Mouse (Mus musculus) hindbrain, embryonic 12.5 days (tissue): ENCODE measurements around the gene Shmt2. TPM values are rescaled to one million over a fixed set of nuclear protein-coding genes. Genes with fewer than 3 reads are reported as not detected.
A peak's percentile ranks its signal among the peaks of the same experiment; 100 is the strongest.

Source experiments
- ATAC-seq: fragments of 200-750 bp; cut with Nextera tagmentation; 2 replicates; pipeline ENCODE4 v1.8.0; 2017; ENCODE audit warnings: moderate TSS enrichment; ENCODE audit not compliant: low FRiP score
- H3K27ac ChIP-seq: fragments of 300-500 bp; sonication (generic); 2 replicates; pipeline ENCODE4 v1.5.1; 2016; ENCODE audit warnings: mild to moderate bottlenecking
- H3K27me3 ChIP-seq: fragments of 300-500 bp; sonication (generic); 2 replicates; pipeline ENCODE4 v1.6.1; 2016; ENCODE audit warnings: mild to moderate bottlenecking
- H3K36me3 ChIP-seq: fragments of 300-500 bp; sonication (generic); 2 replicates; pipeline ENCODE4 v1.6.1; 2016; ENCODE audit warnings: mild to moderate bottlenecking
- H3K4me1 ChIP-seq: fragments of 300-500 bp; sonication (generic); 2 replicates; pipeline ENCODE4 v1.6.1; 2016
- H3K4me2 ChIP-seq: fragments of 300-500 bp; sonication (generic); replicated peaks from 2 replicates; pipeline ENCODE4 v1.6.1; 2016; ENCODE audit warnings: mild to moderate bottlenecking
- H3K4me3 ChIP-seq: fragments of 300-500 bp; sonication (generic); 2 replicates; pipeline ENCODE4 v1.5.1; 2016; ENCODE audit warnings: mild to moderate bottlenecking
- H3K9ac ChIP-seq: fragments of 300-500 bp; sonication (generic); 2 replicates; pipeline ENCODE4 v1.6.1; 2016; ENCODE audit warnings: mild to moderate bottlenecking, moderate library complexity
- H3K9me3 ChIP-seq: fragments of 300-500 bp; sonication (generic); replicated peaks from 2 replicates; pipeline ENCODE4 v1.6.1; 2016; ENCODE audit warnings: mild to moderate bottlenecking
- WGBS: fragments of 180-500 bp; shearing (Covaris S2); methylation state at CpG from one replicate; pipeline ENCODE4 v1.1.7; 2016; 5-methylcytosine and 5-hydroxymethylcytosine counted together
- polyA plus RNA-seq: library from polyadenylated mRNA; unstranded; fragments of >200 nt; fragmentation: Nextera tagmentation; extraction: Ambion mirVana; gene quantifications from 2 replicates; pipeline ENCODE4 v1.2.1, GENCODE M21; 2016

The Shmt2 gene
- polyA plus RNA-seq, 1 experiment from 2014 or later: 67.1 TPM

DNA sequence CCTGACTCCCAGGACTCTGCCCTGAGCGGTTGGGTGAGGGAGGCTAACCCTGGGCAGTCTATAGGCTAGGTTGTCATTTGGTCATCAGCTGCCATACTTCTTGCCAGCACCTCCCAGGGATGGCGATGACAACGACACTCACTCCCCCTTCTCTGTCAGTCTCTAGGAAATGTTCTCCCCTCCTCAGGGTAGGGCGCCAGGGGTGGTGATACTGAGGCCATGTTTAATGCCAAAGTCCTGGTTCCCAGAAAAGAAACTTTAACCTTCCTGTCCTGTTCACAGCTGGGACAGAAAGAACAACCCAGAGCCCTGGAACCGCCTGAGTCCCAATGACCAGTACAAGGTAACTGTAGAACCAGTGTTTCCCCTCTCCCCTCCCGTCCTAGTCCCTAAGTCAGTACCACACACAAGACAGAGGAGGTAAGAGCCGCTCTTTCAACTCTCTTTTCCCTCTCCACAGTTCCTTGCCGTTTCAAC is 6.2 kb downstream of the Shmt2 start:
- no peak for ATAC-seq
- Histone ChIP-seq H3K4me3 (no peak overlapping the region), H3K9me3 (no peaks in the 10 kb centered on the region), H3K4me1 (peaks cover 76% of the 10 kb centered on the region), H3K4me2 (peak overlapping the region; percentile 40), H3K36me3 (peaks cover 18% of the 10 kb centered on the region; the same call in 1 of the 2 replicates), H3K27ac (peak overlapping the region; percentile 40; the same call in 1 of the 2 replicates), H3K9ac (peak overlapping the region; percentile 41), H3K27me3 (peaks cover 58% of the 10 kb centered on the region)
- 15% methylated on average over 8 of the region's 8 CpGs for WGBS

- peaks cover 76% of the 10 kb centered on the region for H3K4me1 ChIP-seq
- H3K9ac ChIP-seq: no peak overlapping the region
- 22% methylated on average over 9 of the region's 9 CpGs for WGBS
- H3K27ac ChIP-seq: peak overlapping the region; percentile 7; the same call in 1 of the 2 replicates
- 0 out of 2 replicates have a peak overlapping the region, but pooled peaks have one; percentile 0 for H3K4me2 ChIP-seq
- H3K4me3 ChIP-seq: no peak overlapping the region
- peaks cover 63% of the 10 kb centered on the region for H3K27me3 ChIP-seq
- ATAC-seq: no peak
- H3K36me3 ChIP-seq: peaks cover 18% of the 10 kb centered on the region; the same call in 1 of the 2 replicates
- no peaks in the 10 kb centered on the region for H3K9me3 ChIP-seq
Observed at GRCm38 (mm10) chr10:127515271-127515982, 6.8 kb downstream of the Shmt2 start.

GRCm38 (mm10) chr10:127514764-127515163 is 7.5 kb downstream of the Shmt2 start, which contains the start of gene Ndufa4l2:
TSS of gene Ndufa4l2 (plus strand) at chr10:127514967.
- Histone ChIP-seq H3K27ac (peak within 1 kb of the TSS; percentile 98), H3K36me3 (peaks cover 15% of the 10 kb centered on the region; the same call in 1 of the 2 replicates), H3K4me2 (peak within 1 kb of the TSS; percentile 75), H3K27me3 (peaks cover 70% of the 10 kb centered on the region), H3K4me3 (peak within 1 kb of the TSS; percentile 10; the same call in 1 of the 2 replicates), H3K9ac (peak within 1 kb of the TSS; percentile 29; the same call in 1 of the 2 replicates), H3K4me1 (peaks cover 80% of the 10 kb centered on the region), H3K9me3 (no peaks in the 10 kb centered on the region)
- WGBS: 8% methylated on average over 6 of the region's 6 CpGs
- no peak for ATAC-seq

DNA sequence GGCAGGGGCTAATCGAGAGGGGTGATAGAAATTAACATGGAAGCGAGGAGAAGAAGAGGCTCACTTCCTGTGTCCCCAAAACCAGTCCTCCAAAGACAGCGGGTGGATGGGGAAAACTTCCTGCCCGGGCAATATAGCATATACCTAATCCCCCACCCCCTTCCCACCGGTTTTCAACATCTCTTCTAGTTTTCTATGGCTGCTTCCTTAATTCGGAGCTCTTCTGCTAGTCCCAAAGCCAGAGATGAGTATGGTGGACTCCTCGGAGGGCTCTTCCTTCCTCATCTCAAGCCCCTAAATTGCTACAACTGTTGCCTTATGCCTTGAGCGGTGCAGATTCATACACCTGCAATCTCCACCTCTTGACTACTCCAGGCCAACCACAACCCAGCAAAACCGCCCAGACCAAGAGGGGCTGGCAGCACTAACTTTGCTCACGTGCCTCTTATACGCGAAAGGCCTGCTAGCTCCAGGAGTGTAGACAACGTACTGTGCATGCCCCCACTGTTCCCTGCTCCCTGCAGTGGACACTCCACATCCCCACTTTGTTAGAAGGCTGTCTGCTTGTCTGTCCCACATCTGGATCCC is 8.0 kb downstream of the Shmt2 start:
- Histone ChIP-seq H3K27ac (peak overlapping the region; percentile 98), H3K36me3 (peaks cover 15% of the 10 kb centered on the region; the same call in 1 of the 2 replicates), H3K4me3 (0 out of 2 replicates have a peak overlapping the region, but pooled peaks have one; percentile 10), H3K4me2 (peak overlapping the region; percentile 75), H3K9ac (no peak overlapping the region), H3K9me3 (no peaks in the 10 kb centered on the region), H3K27me3 (peaks cover 75% of the 10 kb centered on the region), H3K4me1 (peaks cover 86% of the 10 kb centered on the region)
- WGBS: 9% methylated on average over 13 of the region's 13 CpGs
- ATAC-seq: no peak

GRCm38 (mm10) chr10:127513501-127514091 is 8.6 kb downstream of the Shmt2 start:
- Histone ChIP-seq H3K27me3 (peaks cover 74% of the 10 kb centered on the region), H3K4me2 (peak overlapping the region; percentile 75), H3K9me3 (no peaks in the 10 kb centered on the region), H3K27ac (peak overlapping the region; percentile 98), H3K9ac (peak overlapping the region; percentile 29), H3K4me1 (peaks cover 88% of the 10 kb centered on the region), H3K36me3 (peaks cover 10% of the 10 kb centered on the region; the same call in 1 of the 2 replicates), H3K4me3 (peak overlapping the region; percentile 10)
- WGBS: under 1% methylated on average over 16 of the region's 16 CpGs
- no peak; the same call in 1 of the 2 replicates for ATAC-seq

DNA sequence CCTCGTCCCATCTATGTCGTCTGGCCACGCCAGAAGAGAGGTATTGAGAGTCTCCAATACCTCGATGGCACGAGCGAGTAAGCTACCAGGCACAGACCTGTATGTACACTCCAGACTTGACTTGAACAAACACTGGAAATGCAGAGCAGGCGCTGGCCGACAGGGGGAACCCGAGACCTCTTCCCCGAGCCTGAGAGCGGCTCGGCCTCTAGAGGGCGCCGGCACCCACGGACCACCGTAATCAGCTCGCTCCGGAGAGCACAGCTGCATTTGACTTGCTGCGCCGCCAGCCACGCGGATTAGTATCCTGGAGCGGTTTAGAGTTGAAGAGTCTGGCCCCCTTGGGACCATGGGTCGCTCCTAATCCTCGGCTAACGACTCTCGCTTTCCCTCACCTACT is 9.4 kb downstream of the Shmt2 start:
- H3K9me3 ChIP-seq: no peaks in the 10 kb centered on the region
- peaks cover 71% of the 10 kb centered on the region for H3K27me3 ChIP-seq
- ATAC-seq: peak; percentile 27
- 0 out of 2 replicates have a peak overlapping the region, but pooled peaks have one; percentile 10 for H3K4me3 ChIP-seq
- H3K27ac ChIP-seq: peak overlapping the region; percentile 98
- whole genome bisulfite sequencing: under 1% methylated on average over 27 of the region's 27 CpGs
- H3K36me3 ChIP-seq: peaks cover 2% of the 10 kb centered on the region; the same call in 1 of the 2 replicates
- peak overlapping the region; percentile 75 for H3K4me2 ChIP-seq
- H3K4me1 ChIP-seq: peaks cover 92% of the 10 kb centered on the region
- H3K9ac ChIP-seq: peak overlapping the region; percentile 65

DNA sequence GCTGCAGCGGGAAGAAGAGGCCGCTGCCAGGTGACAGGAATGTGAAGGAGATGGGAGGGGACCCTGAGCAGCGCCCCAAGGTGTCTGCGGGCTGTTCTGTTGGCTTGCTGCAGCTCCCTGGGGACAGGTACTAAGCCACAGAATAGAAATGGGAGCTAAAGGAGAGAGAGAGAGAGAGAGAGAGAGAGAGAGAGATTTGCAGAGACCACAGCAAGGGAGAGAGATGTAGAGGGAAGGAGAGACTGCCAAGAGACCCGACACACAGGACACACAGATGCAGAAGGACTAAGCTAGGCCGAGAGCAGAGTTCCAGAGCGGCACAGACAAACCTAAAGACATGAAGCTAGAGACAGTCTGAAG is 10.0 kb downstream of the Shmt2 start:
- WGBS: 5% methylated on average over 7 of the region's 7 CpGs
- peak overlapping the region; percentile 65 for H3K9ac ChIP-seq
- ATAC-seq: no peak
- H3K27ac ChIP-seq: peak overlapping the region; percentile 98
- no peaks in the 10 kb centered on the region for H3K36me3 ChIP-seq
- H3K4me2 ChIP-seq: peak overlapping the region; percentile 75
- H3K27me3 ChIP-seq: peaks cover 71% of the 10 kb centered on the region
- H3K9me3 ChIP-seq: no peaks in the 10 kb centered on the region
- H3K4me3 ChIP-seq: peak overlapping the region; percentile 37
- peaks cover 87% of the 10 kb centered on the region for H3K4me1 ChIP-seq

DNA sequence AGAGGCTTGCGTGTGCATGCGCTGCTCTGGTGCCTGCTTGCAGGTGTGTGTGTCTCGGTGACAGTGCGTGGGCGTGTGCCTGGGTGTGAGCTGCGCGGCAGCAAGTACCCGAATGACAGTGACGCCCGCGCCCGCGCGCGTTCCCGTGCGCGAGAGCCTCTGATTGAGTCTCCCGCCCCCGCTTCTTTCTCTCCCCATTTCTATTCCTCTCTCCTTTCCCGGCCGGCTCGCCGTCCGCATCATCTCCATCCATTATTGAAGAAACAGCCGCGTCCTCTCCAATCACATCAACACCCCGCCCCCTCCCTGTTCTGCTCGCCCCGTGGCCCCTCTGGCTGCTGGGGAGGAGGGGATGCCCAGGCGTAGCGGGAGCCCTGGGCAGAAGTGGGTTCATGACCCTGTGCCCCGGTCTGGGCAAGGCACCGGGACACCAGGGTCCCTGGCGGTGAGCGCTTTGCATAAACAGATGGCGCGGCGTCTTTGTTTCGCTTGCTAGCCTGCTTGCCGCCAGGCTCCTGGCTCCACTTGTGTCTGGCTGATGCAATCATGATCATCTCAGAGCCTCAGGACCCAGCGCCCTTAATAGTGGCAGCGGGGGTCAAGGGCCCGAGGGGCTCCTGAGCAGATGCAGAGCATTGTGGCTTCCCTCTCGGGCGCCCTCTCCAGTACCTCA is 10.5 kb downstream of the Shmt2 start:
- Histone ChIP-seq H3K9ac (peak overlapping the region; percentile 65), H3K4me2 (peak overlapping the region; percentile 75), H3K9me3 (no peaks in the 10 kb centered on the region), H3K4me3 (peak overlapping the region; percentile 37), H3K27me3 (peaks cover 76% of the 10 kb centered on the region), H3K36me3 (no peaks in the 10 kb centered on the region), H3K4me1 (peaks cover 82% of the 10 kb centered on the region), H3K27ac (peak overlapping the region; percentile 98)
- 0% methylated on average over 44 of the region's 46 CpGs for WGBS
- peak; percentile 11; the same call in 1 of the 2 replicates for ATAC-seq

DNA sequence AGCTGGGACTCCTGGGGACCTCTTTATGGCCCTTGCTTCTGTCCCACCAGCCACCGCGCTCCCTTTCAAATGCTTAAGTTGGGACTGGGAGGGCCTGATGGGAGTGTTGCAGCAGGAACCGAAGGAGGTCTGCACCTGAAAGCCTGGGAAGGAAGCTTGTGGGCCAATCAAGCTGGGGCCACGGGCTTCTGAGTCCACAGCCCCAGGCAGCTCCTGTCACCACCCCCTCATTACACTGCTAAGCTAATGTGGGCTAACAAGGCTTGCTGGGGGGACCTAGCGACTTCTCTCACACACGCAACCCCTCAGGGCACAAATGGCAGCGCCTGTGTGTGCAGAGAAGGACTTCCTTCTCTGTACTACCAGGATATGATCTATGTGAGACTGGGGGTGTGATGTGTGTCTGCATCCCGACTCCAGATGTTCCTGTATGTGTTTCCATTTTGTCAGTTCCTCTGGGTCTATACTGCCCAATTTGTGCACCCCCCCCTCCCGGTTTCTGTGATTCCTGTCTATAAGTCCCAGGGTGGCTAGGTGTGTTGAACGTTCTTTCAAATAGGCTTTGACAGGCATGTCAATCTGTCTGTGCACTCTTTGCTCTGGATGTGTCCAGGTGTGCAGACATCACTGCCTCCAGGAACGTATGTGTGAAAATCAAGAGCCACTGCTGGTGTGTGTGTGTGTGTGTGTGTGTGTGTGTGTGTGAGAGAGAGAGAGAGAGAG is 11.2 kb downstream of the Shmt2 start:
- Histone ChIP-seq H3K27me3 (peaks cover 72% of the 10 kb centered on the region), H3K27ac (peak overlapping the region; percentile 98)
- WGBS: 5% methylated on average over 11 of the region's 11 CpGs

DNA sequence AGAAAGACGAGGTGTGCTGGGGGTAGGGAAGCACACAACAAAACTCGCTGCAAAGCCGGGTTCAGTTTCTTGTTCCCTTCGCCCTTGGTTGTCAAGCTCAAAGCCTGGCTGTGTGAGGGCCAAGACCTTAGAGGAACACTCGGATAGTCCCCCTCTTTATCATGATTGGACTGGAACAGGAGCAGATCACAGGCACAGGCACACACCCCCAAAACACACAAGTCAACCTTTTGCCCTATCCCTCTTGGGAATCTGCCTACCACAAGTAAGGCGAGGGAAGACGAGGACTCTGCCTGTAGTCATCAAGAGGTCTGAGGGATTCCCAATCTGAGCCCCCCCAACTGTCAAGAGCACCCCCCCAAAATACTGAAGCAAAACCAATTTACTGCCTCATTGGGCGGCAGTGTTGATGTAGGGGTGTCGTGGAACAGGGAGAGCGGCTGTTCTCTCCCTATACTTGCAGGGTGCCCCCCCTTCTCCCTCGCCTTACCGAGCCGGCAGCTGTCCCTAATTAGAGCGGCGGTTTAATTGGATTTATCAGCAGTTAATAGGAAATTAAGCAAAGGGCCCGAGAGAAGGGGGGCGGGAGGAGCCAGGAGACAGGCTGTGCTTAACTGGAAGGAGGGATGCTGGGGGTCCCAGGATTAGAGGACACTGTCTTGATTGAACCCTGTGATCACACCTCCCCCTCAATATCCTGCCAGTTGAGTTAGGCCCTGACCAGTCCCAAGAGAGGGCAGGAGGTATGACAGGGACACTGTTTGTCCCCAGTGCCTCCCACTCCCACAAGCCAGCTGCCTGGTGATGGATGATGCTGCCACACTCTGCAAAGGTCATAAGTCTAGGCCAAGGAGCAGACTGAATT is 12.2 kb downstream of the Shmt2 start:
- Histone ChIP-seq H3K4me1 (peaks cover 65% of the 10 kb centered on the region), H3K9me3 (no peaks in the 10 kb centered on the region), H3K27ac (peak overlapping the region; percentile 98), H3K4me2 (peak overlapping the region; percentile 64), H3K36me3 (peaks cover 6% of the 10 kb centered on the region; the same call in 1 of the 2 replicates), H3K27me3 (peaks cover 63% of the 10 kb centered on the region), H3K4me3 (peak overlapping the region; percentile 32), H3K9ac (peak overlapping the region; percentile 37; the same call in 1 of the 2 replicates)
- ATAC-seq: peak; percentile 4; the same call in 1 of the 2 replicates
- 5% methylated on average over 17 of the region's 17 CpGs for WGBS

More for the DNA sequence above, 11.2 kb downstream of the Shmt2 start:
- no peaks in the 10 kb centered on the region for H3K9me3 ChIP-seq
- peak overlapping the region; percentile 75 for H3K4me2 ChIP-seq
- H3K36me3 ChIP-seq: peaks cover 3% of the 10 kb centered on the region; the same call in 1 of the 2 replicates
- ATAC-seq: no peak
- peaks cover 74% of the 10 kb centered on the region for H3K4me1 ChIP-seq
- H3K9ac ChIP-seq: peak overlapping the region; percentile 65; the same call in 1 of the 2 replicates
- peak overlapping the region; percentile 37 for H3K4me3 ChIP-seq
